9 mouse cellular contexts compared by ENCODE assay signal in the genomic region with DNA sequence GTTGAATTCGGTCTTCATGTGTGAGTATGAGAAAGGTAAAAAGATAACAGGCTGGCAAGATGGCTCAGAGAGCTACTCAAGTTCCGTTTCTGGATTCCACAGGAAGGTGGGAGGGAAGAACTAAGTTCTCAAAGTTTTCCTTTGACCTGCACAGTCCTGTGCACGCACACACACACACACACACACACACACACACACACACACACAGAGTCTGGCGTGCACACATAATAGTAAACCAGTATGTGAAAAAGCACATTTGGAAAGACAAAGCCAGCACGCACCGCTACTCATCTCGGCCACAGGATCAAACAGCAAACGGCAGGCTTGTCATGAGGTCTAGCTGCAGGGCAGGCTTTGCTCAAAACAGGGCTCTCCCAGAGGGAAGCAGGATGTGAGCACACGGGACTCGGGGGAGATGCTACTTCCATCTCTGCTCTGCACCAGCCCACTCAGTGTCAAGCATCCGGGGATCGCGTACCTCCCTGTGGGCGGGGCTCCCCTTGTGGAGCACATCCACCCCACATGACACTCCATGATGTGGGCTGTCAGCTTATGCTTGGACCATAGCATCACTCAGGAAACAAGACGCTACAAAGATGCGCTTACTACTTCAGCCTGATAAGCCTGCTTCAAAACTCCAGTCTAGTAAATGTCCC. TPM values are rescaled to one million over a fixed set of nuclear protein-coding genes. Genes with fewer than 3 reads are reported as not detected.
DNase-seq lines count a peak whose midpoint lies in the region; ATAC-seq and TF ChIP-seq lines count a peak whose summit lies in the region.
"Had no signal": no experiment of that assay in that cellular context is flagged by ENCODE, and none has a peak within 500 bp of the region (broad histone marks: within the 10 kb centered on the region; RNA-seq: fewer than 3 reads in every experiment).

No protein-coding gene starts in this region.

- TF ChIP-seq POLR2A in lung, adult 2 months (IDR thresholded peaks at IDR 0.05; ENCODE audit: borderline replicate concordance, extremely low read depth, low read depth, low read length): peak; percentile 77; the same call in 1 of the 2 replicates

- H3K9me3 ChIP-seq in embryonic facial prominence, embryonic 15.5 days (replicated peaks): no peaks in the 10 kb centered on the region
- H3K9me3 ChIP-seq in heart, embryonic 16.5 days (replicated peaks; ENCODE audit: control insufficient read depth, low read length): no peaks in the 10 kb centered on the region
- H3K9me3 ChIP-seq in kidney, embryonic 15.5 days (replicated peaks): no peaks in the 10 kb centered on the region

- TF ChIP-seq CTCF in lung, adult 2 months (IDR thresholded peaks at IDR 0.05; ENCODE audit: insufficient read depth, low read length): no peak

- no peak overlapping the region for H3K9ac ChIP-seq in embryonic facial prominence, embryonic 15.5 days
- H3K9ac ChIP-seq in heart, embryonic 16.5 days (ENCODE audit: low read length): peak overlapping the region; percentile 2; the same call in 1 of the 2 replicates
- no peak overlapping the region for H3K9ac ChIP-seq in kidney, embryonic 15.5 days

- peaks cover 5% of the 10 kb centered on the region; the same call in 1 of the 2 replicates for H3K4me1 ChIP-seq in embryonic facial prominence, embryonic 15.5 days
- H3K4me1 ChIP-seq in heart, embryonic 16.5 days (ENCODE audit: control insufficient read depth, insufficient read depth, low read length): peaks cover 37% of the 10 kb centered on the region
- H3K4me1 ChIP-seq in kidney, embryonic 15.5 days: peaks cover 6% of the 10 kb centered on the region; the same call in 1 of the 2 replicates
- H3K4me1 ChIP-seq in lung, adult 2 months (ENCODE audit: control insufficient read depth, insufficient read depth, low read length): no peaks in the 10 kb centered on the region; the same call in 1 of the 2 replicates

- H3K4me2 ChIP-seq in embryonic facial prominence, embryonic 15.5 days (replicated peaks): peak overlapping the region; percentile 36
- H3K4me2 ChIP-seq in heart, embryonic 16.5 days (ENCODE audit: low read depth, low read length): peak overlapping the region; percentile 45
- peak overlapping the region; percentile 41 for H3K4me2 ChIP-seq in kidney, embryonic 15.5 days

- ATAC-seq in embryonic facial prominence, embryonic 15.5 days (ENCODE audit: insufficient number of reproducible peaks, low FRiP score, low TSS enrichment, low read depth): peak; percentile 47
- peak; percentile 78 for ATAC-seq in heart, embryonic 16.5 days (replicated peaks; ENCODE audit: extremely low read depth, insufficient read depth, low FRiP score)
- ATAC-seq in kidney, embryonic 15.5 days (replicated peaks; ENCODE audit: low FRiP score): peak; percentile 64; the same call in 1 of the 2 replicates
- ATAC-seq: Patski had no signal

- H3K27me3 ChIP-seq in embryonic facial prominence, embryonic 15.5 days: no peaks in the 10 kb centered on the region
- no peaks in the 10 kb centered on the region for H3K27me3 ChIP-seq in heart, embryonic 16.5 days (ENCODE audit: control insufficient read depth, insufficient read depth, low read length)
- no peaks in the 10 kb centered on the region for H3K27me3 ChIP-seq in kidney, embryonic 15.5 days
- H3K27me3 ChIP-seq: Patski had no signal

- H3K4me3 ChIP-seq in embryonic facial prominence, embryonic 15.5 days (replicated peaks): peak overlapping the region; percentile 14; the same call in 1 of the 2 replicates
- peak overlapping the region; percentile 15 for H3K4me3 ChIP-seq in heart, embryonic 16.5 days (ENCODE audit: low read length)
- 0 out of 2 replicates have a peak overlapping the region, but pooled peaks have one; percentile 15 for H3K4me3 ChIP-seq in kidney, embryonic 15.5 days (replicated peaks)
- peak overlapping the region; percentile 68 for H3K4me3 ChIP-seq in lung, adult 2 months (replicated peaks; ENCODE audit: extremely low read depth, low read depth, low read length)

- 0 out of 2 replicates have a peak overlapping the region, but pooled peaks have one; percentile 6 for H3K27ac ChIP-seq in embryonic facial prominence, embryonic 15.5 days (replicated peaks)
- H3K27ac ChIP-seq in heart, embryonic 16.5 days (ENCODE audit: low read length): peak overlapping the region; percentile 75
- H3K27ac ChIP-seq in kidney, embryonic 15.5 days: peak overlapping the region; percentile 77

- WGBS in embryonic facial prominence, embryonic 15.5 days: 44% methylated on average over 16 of the region's 16 CpGs
- WGBS in heart, embryonic 16.5 days: 45% methylated on average over 16 of the region's 16 CpGs
- 58% methylated on average over 16 of the region's 16 CpGs for WGBS in kidney, embryonic 15.5 days
- 38% methylated on average over 16 of the region's 16 CpGs for WGBS in lung, adult 2 months

- peak; percentile 23 for DNase-seq in thymus, postnatal 4 days
- no peak for DNase-seq in thymus, adult 18-20 months
- no peak for DNase-seq in lung, adult 2 months
- peak; percentile 83 for DNase-seq in retina, postnatal 1 day
- no peak for DNase-seq in urinary bladder, adult 2 months (ENCODE audit: low spot score)

- H3K36me3 ChIP-seq in embryonic facial prominence, embryonic 15.5 days: no peaks in the 10 kb centered on the region
- no peaks in the 10 kb centered on the region for H3K36me3 ChIP-seq in heart, embryonic 16.5 days (ENCODE audit: control insufficient read depth, insufficient read depth)
- no peaks in the 10 kb centered on the region for H3K36me3 ChIP-seq in kidney, embryonic 15.5 days

RNA-seq across cellular contexts. Expression of a gene that starts 50.9 kb away (rescaled TPM):
- 7.6 and 10.6 TPM in 2 replicates for polyA plus RNA-seq in embryonic facial prominence, embryonic 15.5 days (2015; fragmentation: Nextera tagmentation; extraction: Ambion mirVana)
- 32.1 and 37.9 TPM in 2 replicates for polyA plus RNA-seq in heart, embryonic 16.5 days (2015; fragmentation: Nextera tagmentation; extraction: Ambion mirVana)
- 5.8 and 6.5 TPM in 2 replicates for polyA plus RNA-seq in kidney, embryonic 15.5 days (2015; fragmentation: Nextera tagmentation; extraction: Ambion mirVana)
- 4.8 and 9.4 TPM in 2 replicates for polyA plus RNA-seq in lung, adult 2 months (2012; rRNA removed)
- 18.2 and 35.3 TPM in 2 replicates for polyA plus RNA-seq in urinary bladder, adult 2 months (2012; rRNA removed)
- polyA plus RNA-seq: Patski had no signal

Comparison
In these comparisons a context has a peak if more than half of its experiments do, and no peak if none do; other contexts are left out.
1. DNase-seq: peak in thymus, postnatal 4 days (single experiment) and retina, postnatal 1 day (single experiment); none in thymus, adult 18-20 months (0 of 2), lung, adult 2 months (single experiment) and urinary bladder, adult 2 months (single experiment).
2. H3K27ac ChIP-seq: peak in every context shown above with its lines; median percentile 77 in kidney, embryonic 15.5 days; 75 in heart, embryonic 16.5 days; 6 in embryonic facial prominence, embryonic 15.5 days.
3. H3K4me3 ChIP-seq: peak in every context shown above with its lines; median percentile 68 in lung, adult 2 months; 15 in heart, embryonic 16.5 days; 15 in kidney, embryonic 15.5 days; 14 in embryonic facial prominence, embryonic 15.5 days.
4. Peak in every context shown above with its lines, with median percentiles within 50 percentile points of each other: ATAC-seq and H3K4me2 ChIP-seq.